Mouse (Mus musculus): ENCODE measurements around the gene Cpox.

The Cpox gene

DNA sequence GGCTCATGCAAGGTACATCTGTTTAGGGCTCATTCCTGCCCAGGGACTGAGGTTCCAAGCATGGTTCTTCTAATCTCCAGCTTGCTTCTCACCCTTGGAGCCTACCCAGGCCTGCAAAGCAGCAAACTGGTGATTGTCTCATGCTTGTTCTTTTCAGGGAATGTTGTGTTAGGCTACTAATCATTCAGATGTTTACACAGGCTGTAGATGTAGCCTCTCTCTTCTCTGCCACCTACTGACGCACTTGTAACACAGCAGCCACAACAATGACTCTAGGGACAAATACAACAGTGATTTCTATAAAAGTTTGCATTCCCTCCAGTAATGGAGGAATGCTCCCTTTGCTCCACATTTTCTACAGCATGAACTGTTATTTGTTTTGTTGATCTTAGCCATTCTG, 81.2 kb downstream of the Cpox start:
- peak; percentile 53 for DNase-seq (ENCODE audit: low spot score)

DNA sequence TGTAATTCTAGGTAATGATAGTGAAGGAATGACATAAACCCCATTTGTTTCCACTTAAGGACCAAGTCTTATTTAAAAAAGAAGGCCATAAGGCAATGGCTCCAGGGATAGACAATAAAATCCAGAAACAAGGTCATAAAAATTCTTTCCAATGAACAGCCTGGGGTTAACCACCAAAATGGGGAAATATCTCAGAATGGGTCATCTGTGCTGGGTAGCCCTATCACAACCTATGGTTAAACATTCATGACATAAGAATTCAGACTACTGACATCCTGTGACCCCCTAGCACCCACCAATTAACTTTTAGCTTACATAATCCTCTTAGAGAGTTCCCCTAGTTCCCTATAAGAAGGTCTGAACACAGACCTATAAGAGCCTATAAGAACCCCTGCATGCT, 86.1 kb downstream of the Cpox start:
- DNase-seq (ENCODE audit: low spot score): no peak

DNA sequence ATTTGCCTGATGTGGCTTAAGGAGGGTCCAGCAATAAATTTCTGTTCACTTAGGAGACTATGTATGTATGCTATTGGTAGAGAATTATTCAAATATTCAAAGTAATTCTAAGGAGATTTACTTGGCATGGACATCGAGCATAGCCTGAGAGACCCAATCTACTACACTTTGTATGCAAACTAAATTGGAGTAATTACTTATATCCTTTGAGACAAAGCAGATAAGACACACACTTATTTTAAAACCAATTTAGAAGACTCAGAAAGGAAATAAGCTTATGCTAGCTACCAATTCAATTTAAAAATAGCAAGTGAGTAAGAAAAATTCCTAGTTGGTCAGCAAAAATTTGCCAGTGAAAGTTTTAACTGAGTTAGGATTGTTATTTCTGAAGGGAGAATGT, 93.0 kb downstream of the Cpox start, which contains the start of gene Olfr172:
Gene Olfr172 (minus strand): TSS at position 101 of the 400 bp plus-strand sequence.
- no peak for DNase-seq (ENCODE audit: low spot score)

Measured in adipocyte (in vitro differentiated cells).